Mouse (Mus musculus) bone marrow, adult 2 months (tissue): Measurements from ENCODE around the gene Mcub.

Source experiments
- CTCF ChIP-seq: fragments of 200-500 bp; IDR thresholded peaks from 2 replicates; pipeline ENCODE4 v1.5.1; 2011; ENCODE audit warnings: low read length, control low read depth; ENCODE audit not compliant: control insufficient read depth, insufficient read depth
- POLR2A ChIP-seq: fragments of 200-500 bp; IDR thresholded peaks from 2 replicates; pipeline ENCODE4 v1.6.1; 2011; ENCODE audit warnings: low read depth, mild to moderate bottlenecking, control low read depth, low read length, borderline replicate concordance; ENCODE audit not compliant: control insufficient read depth

- TF ChIP-seq POLR2A, result no peak; the same call in 1 of the 2 replicates
- no peak for TF ChIP-seq CTCF
Observed at GRCm38 (mm10) chr3:129969432-129970395, at the start of gene Mcub.
